Mouse (Mus musculus): ENCODE measurements at regions not wholly inside any gene's neighbourhood (a gene's known extent, or its start where the extent isn't known, plus 50 kb on each side); places are given as distances from the start of the nearest gene placed in this dataset.

DNA sequence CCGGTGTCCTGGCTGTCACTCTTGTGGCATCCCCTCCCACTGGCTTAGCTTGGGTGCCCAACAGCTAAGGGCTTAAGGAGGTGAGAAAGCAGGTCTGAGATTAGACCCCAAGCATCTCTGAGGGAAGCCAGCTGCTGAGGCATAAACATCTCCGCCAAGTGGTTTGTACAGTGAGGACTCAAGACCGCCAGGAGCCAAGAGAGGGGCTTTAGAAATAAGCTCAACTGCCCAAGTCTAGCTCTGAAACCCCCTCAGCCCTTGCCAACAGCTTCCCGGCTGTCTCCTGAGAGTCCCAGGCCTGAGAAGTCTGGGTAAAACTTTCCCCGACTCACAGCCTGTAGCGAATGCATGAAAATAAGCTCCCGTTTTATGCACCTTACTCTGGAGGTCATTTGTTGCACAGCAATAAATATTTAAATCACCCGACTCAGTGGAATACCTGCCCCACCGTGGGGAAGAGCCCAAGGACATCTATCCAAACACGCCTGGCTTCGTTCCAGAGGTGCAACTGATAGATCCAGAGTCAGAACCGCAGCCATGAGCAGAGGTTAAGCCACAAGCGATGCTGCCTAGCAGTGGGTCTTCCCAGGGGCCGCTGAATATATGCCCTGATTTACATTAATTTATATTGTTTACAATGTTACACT lies 100.1 kb upstream of the Slc44a1 start:
- H3K27ac ChIP-seq: no peak overlapping the region; the same call in 1 of the 2 replicates
- H3K4me1 ChIP-seq: peaks cover 13% of the 10 kb centered on the region; the same call in 1 of the 2 replicates
- no peak overlapping the region for H3K4me3 ChIP-seq
- H3K36me3 ChIP-seq: no peaks in the 10 kb centered on the region
- no peaks in the 10 kb centered on the region for H3K27me3 ChIP-seq
- ATAC-seq (ENCODE audit: low FRiP score): no peak
- no peak overlapping the region for H3K9ac ChIP-seq
- peaks cover 7% of the 10 kb centered on the region; the same call in 1 of the 2 replicates for H3K9me3 ChIP-seq (replicated peaks)
- 84% methylated on average over 13 of the region's 14 CpGs for WGBS
- H3K4me2 ChIP-seq (replicated peaks): no peak overlapping the region

DNA sequence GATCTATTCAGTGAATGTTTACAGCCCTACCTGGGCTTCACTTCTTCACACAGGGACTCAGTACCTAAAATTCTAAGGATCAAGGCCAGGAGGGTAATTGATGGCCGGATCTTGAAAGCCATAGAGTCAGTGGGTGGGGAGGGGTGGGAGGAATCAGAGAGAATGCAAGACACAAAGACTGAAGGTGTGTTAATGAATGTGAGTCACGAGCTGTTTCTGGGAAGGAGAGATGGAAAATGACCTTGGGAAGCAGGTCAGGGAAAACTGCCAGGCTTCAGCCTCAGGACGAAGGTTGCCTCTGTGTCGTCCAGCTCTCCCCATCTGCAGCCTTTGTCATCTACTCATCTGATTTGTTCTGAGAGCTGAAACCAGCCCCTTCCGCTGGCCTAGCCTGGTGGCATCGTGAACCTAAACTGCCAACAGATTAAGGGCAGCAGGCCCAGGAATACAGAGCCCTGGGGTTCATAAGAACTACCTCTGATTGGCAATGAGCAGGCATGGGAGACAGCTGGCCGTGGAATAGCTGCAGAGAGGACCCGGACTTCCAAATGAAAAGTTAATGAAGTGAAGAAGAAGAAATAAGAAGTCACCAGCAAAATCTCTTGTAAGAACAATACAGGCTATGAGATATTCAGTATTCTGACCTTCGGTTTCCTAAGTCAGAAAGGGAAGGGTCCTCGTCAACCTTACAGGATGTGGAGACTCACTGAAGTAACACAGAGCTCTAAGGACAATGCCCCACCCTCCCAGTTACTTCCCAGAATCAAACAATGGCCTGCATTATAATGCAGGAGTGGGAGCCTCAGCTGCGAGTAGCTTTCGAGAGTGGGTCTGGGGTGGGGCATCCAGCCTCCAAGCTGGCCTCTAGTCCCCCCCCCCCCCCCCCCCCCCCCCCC lies 100.8 kb upstream of the Slc44a1 start:
- peaks cover 7% of the 10 kb centered on the region; the same call in 1 of the 2 replicates for H3K9me3 ChIP-seq (replicated peaks)
- H3K4me2 ChIP-seq (replicated peaks): no peak overlapping the region
- peaks cover 13% of the 10 kb centered on the region; the same call in 1 of the 2 replicates for H3K4me1 ChIP-seq
- ATAC-seq (ENCODE audit: low FRiP score): no peak
- H3K27ac ChIP-seq: no peak overlapping the region
- no peak overlapping the region for H3K9ac ChIP-seq
- H3K36me3 ChIP-seq: no peaks in the 10 kb centered on the region
- H3K27me3 ChIP-seq: no peaks in the 10 kb centered on the region
- H3K4me3 ChIP-seq: no peak overlapping the region
- WGBS: 41% methylated on average over 12 of the region's 12 CpGs

DNA sequence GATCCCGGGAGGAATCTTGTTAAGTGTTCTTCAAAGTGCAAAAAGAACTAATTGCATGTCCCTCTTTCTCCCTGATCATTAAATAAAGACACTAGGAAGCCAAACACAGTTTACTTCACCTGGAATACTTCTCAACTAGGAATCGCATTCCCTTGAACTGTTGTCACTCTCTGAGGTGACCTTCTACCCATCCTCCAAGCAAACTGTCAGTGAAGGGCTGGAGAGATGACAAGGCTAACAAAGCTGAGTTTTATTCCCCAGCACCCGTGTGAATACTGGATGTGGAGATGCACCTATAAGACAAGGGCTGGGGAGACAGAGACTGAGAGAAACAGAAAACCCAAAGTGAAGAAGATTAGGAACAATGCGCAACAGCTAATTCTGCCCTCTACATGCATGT lies 101.7 kb upstream of the Slc44a1 start:
- Histone ChIP-seq H3K27me3 (no peaks in the 10 kb centered on the region), H3K27ac (no peak overlapping the region), H3K36me3 (no peaks in the 10 kb centered on the region), H3K4me1 (peaks cover 13% of the 10 kb centered on the region; the same call in 1 of the 2 replicates), H3K9ac (no peak overlapping the region), H3K4me3 (no peak overlapping the region), H3K9me3 (replicated peaks) (peaks cover 7% of the 10 kb centered on the region; the same call in 1 of the 2 replicates), H3K4me2 (replicated peaks) (no peak overlapping the region)
- WGBS: 77% methylated on average over 4 of the region's 4 CpGs
- no peak for ATAC-seq (ENCODE audit: low FRiP score)

DNA sequence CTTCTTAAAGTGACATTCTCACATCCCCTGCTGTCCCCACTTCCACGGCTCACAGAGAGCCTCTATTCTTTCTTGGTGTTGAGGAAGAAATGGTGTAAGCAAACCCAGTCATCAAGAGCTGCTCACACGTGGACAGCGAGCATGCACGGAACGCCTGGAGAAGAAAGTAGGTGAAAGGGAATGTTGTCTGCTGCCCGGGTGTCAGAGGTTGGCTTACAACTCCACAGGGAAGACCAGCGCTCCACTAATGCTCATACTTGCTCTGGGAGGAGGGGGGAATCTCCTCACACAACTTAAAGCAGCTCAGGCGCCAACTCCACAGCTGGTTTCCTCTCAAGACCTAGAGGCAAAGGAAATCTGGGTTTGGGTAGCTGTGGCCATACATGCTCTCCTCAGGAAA lies 102.4 kb upstream of the Slc44a1 start:
- Histone ChIP-seq H3K4me3 (no peak overlapping the region), H3K27me3 (no peaks in the 10 kb centered on the region), H3K4me2 (replicated peaks) (no peak overlapping the region), H3K9me3 (replicated peaks) (peaks cover 7% of the 10 kb centered on the region; the same call in 1 of the 2 replicates), H3K36me3 (no peaks in the 10 kb centered on the region), H3K4me1 (peaks cover 13% of the 10 kb centered on the region; the same call in 1 of the 2 replicates), H3K9ac (no peak overlapping the region), H3K27ac (no peak overlapping the region)
- WGBS: 44% methylated on average over 8 of the region's 8 CpGs
- ATAC-seq (ENCODE audit: low FRiP score): no peak

DNA sequence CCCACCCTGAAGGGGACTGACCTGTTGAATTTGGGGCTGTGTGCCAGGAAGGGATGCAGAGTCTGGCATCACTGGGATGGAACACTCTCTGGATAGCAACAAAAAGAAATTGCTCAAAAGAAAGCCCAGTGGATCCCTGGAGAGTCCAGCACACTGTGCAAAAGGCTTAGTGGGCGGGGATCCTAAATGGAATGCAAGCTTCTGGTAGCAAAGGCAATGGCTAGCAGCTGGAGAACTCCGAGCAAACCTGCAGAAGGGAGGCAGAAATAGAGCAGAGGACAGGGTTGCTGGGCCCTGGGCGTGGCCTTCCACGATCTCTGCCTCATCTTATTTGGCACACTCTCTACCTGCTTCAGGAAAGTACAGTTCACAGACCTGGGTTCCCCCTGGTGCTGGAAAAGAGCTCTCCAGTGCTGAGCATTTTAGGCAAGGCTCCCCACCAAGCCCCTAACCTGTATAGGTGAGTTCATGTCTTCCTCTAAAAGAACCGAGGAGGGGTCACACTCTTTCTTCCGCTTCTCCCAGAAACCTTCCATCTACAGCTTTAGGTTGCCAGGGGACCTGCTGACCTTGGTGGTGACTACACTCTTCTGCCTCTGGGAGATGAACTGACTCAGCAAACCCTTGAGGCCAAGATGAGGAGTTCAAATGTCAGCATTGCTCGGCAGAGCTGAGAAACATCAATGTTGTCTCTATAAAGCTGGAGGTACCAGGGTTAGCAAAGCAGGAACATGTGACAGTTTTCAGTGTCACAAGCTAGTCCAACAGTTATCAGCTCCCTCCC lies 112.6 kb upstream of the Slc44a1 start:
- Histone ChIP-seq H3K4me3 (no peak overlapping the region), H3K4me2 (replicated peaks) (no peak overlapping the region), H3K27me3 (no peaks in the 10 kb centered on the region), H3K36me3 (no peaks in the 10 kb centered on the region), H3K27ac (no peak overlapping the region), H3K9ac (no peak overlapping the region), H3K4me1 (0 out of 2 replicates have a peak, but pooled peaks cover 7% of the 10 kb centered on the region), H3K9me3 (replicated peaks) (no peaks in the 10 kb centered on the region)
- ATAC-seq (ENCODE audit: low FRiP score): no peak
- WGBS: 68% methylated on average over 7 of the region's 7 CpGs

DNA sequence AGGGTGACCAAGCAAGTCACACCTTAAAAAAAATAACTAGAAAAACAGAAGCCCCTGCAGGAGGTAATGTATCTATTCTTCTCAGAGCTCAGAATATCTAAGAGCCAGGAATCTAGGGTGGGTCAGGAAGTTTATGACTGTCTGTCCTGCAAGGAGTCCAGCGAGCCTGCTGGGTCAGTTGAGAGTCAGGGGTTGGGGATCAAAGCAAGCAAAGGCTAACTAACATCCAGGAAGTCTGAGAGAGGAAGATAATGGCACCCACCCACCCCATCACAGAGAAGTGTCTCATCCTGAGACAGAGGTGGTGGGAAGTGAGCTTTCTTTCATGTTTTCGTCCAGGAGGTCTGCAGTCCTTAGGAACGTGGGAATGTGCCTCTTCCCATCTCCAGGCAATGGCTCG lies 116.4 kb upstream of the Slc44a1 start:
- Histone ChIP-seq H3K4me1 (0 out of 2 replicates have a peak, but pooled peaks cover 7% of the 10 kb centered on the region), H3K4me2 (replicated peaks) (no peak overlapping the region), H3K9me3 (replicated peaks) (no peaks in the 10 kb centered on the region), H3K27me3 (no peaks in the 10 kb centered on the region), H3K36me3 (no peaks in the 10 kb centered on the region), H3K4me3 (no peak overlapping the region), H3K27ac (no peak overlapping the region), H3K9ac (no peak overlapping the region)
- WGBS: 85% methylated on average over 4 of the region's 4 CpGs
- ATAC-seq (ENCODE audit: low FRiP score): no peak

DNA sequence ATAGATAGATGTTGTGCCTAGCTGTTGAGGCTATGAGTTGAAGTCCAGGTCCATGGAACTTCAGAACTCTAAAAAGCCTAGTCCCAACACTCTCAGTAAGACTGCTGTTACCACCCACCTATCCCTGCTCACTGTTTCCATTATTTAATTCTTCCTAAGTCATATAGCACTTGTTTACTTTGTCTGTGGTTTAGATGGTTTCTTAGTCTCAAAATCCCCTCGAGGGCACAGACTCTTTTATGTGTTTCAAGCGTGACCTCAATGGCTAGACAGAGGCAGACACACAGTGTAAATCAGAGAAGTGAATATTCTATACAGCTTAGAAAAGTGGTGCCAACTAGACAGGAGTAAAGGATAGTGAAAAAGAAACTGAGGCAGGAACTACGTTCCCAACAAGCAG lies 117.0 kb upstream of the Slc44a1 start:
- Histone ChIP-seq H3K27ac (no peak overlapping the region), H3K27me3 (no peaks in the 10 kb centered on the region), H3K4me3 (no peak overlapping the region), H3K9me3 (replicated peaks) (no peaks in the 10 kb centered on the region), H3K4me1 (0 out of 2 replicates have a peak, but pooled peaks cover 7% of the 10 kb centered on the region), H3K36me3 (no peaks in the 10 kb centered on the region), H3K4me2 (replicated peaks) (no peak overlapping the region), H3K9ac (no peak overlapping the region)
- 81% methylated on average over 3 of the region's 3 CpGs for WGBS
- no peak for ATAC-seq (ENCODE audit: low FRiP score)

DNA sequence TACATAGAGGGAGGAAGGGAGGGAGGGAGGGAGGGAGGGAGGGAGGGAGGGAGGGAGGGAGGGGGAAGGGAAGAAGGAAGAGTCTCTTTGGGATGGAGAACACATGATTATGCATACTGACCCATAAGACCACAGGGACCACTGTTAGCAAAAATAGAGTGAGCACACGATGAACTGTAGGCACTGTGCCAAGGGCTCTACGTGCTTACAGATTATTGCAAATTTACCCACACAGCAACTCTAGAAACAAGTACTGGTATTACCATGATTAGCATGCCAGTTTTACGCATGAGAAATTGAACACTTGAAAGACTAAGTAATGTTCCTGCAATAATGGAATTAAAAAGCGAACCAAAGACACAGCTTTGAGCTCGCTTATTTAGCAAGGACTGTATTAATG lies 117.7 kb upstream of the Slc44a1 start:
- no peak overlapping the region for H3K27ac ChIP-seq
- 0 out of 2 replicates have a peak, but pooled peaks cover 6% of the 10 kb centered on the region for H3K4me1 ChIP-seq
- H3K36me3 ChIP-seq: no peaks in the 10 kb centered on the region
- 78% methylated on average over 5 of the region's 5 CpGs for WGBS
- H3K27me3 ChIP-seq: no peaks in the 10 kb centered on the region
- H3K9me3 ChIP-seq (replicated peaks): no peaks in the 10 kb centered on the region
- no peak overlapping the region for H3K4me2 ChIP-seq (replicated peaks)
- no peak overlapping the region for H3K4me3 ChIP-seq
- H3K9ac ChIP-seq: no peak overlapping the region
- no peak for ATAC-seq (ENCODE audit: low FRiP score)

DNA sequence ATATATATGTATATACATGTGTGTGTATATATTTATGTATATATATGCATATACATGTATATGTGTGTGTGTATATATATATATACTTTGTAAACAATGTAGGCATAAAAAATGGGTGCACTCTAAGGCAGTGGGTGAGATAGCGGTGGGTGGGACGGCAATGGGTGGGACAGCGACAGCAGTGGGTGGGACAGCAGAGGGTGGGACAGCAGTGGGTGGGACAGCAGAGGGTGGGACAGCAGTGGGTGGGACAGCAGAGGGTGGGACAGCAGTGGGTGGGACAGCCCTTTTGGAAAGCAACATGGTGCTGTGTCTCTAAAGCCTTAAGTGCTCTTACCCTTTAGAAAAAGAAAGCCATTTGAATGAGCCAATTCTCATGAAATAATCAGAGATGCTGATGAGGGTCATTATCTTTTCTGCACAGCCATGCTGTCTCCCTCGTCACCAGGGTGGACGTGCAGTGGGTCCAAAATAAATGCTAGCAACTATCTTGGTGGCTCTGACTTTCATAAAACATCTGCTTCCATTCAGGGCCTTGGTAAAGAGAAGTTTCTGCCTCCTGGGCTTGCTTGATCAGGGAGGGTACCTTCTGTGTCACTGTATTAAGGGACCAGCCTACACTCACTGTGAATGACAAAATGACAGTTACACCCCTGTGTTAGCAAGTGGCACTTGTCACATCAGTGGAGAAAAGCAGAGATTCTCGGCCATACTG lies 119.3 kb upstream of the Slc44a1 start:
- no peaks in the 10 kb centered on the region for H3K9me3 ChIP-seq (replicated peaks)
- H3K4me1 ChIP-seq: no peaks in the 10 kb centered on the region; the same call in 1 of the 2 replicates
- no peak overlapping the region for H3K9ac ChIP-seq
- H3K36me3 ChIP-seq: no peaks in the 10 kb centered on the region
- WGBS: 79% methylated on average over 6 of the region's 6 CpGs
- ATAC-seq (ENCODE audit: low FRiP score): no peak
- H3K27ac ChIP-seq: no peak overlapping the region
- no peaks in the 10 kb centered on the region for H3K27me3 ChIP-seq
- no peak overlapping the region for H3K4me2 ChIP-seq (replicated peaks)
- no peak overlapping the region for H3K4me3 ChIP-seq

DNA sequence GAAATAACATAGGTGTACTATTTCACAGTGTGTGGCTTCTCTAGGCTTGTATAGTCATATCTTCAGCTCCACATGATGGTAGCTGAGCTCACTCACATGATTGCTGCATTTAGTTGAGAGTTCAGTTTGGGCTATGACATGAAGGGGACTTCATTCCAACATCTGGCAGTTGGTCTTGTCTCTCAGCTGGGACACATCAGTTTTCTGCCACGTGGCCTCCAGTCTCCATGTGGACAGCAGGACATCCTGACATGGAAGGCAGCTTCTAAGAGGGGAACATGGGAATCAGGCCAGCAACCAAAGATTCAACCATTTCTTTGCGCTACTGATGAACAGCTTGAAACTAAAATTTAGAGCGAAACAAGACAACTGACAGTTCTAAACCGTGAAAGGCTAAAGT lies 121.2 kb upstream of the Slc44a1 start:
- no peaks in the 10 kb centered on the region; the same call in 1 of the 2 replicates for H3K4me1 ChIP-seq
- no peak overlapping the region for H3K27ac ChIP-seq
- WGBS: 82% methylated on average over 4 of the region's 4 CpGs
- no peak overlapping the region for H3K4me3 ChIP-seq
- no peak for ATAC-seq (ENCODE audit: low FRiP score)
- no peak overlapping the region for H3K9ac ChIP-seq
- no peaks in the 10 kb centered on the region for H3K9me3 ChIP-seq (replicated peaks)
- H3K36me3 ChIP-seq: no peaks in the 10 kb centered on the region
- no peaks in the 10 kb centered on the region for H3K27me3 ChIP-seq
- H3K4me2 ChIP-seq (replicated peaks): no peak overlapping the region

DNA sequence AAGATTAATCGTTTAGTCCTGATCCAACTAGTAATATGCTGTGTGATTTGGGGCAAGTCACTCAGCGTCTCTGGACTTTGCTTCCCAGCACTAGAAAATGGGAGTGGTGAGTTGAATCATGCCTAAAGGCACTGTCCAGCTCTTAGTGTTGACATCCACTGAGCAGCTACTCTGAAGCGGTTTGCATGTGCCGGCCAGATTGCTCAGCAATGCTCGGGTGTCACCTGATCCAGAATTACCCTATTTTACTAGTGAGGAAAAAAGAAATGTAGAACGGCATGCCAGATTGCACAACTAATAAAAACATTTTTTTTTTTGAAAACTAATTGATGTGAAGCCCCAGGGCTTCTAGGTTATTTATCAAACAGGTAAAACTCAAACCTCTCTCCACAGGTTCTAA lies 122.0 kb upstream of the Slc44a1 start:
- no peak overlapping the region for H3K9ac ChIP-seq
- H3K36me3 ChIP-seq: no peaks in the 10 kb centered on the region
- WGBS: 82% methylated on average over 6 of the region's 6 CpGs
- H3K27ac ChIP-seq: no peak overlapping the region
- H3K4me1 ChIP-seq: no peaks in the 10 kb centered on the region; the same call in 1 of the 2 replicates
- no peaks in the 10 kb centered on the region for H3K27me3 ChIP-seq
- H3K9me3 ChIP-seq (replicated peaks): no peaks in the 10 kb centered on the region
- no peak overlapping the region for H3K4me2 ChIP-seq (replicated peaks)
- ATAC-seq (ENCODE audit: low FRiP score): no peak
- no peak overlapping the region for H3K4me3 ChIP-seq

Measured in hindbrain, embryonic 12.5 days (tissue).